Comparison of ENCODE assay signal across 18 mouse cellular contexts in genomic region chr9:102518443-102518842, GRCm38 (mm10). TPM values are rescaled to one million over a fixed set of nuclear protein-coding genes. Genes with fewer than 3 reads are reported as not detected.
DNase-seq lines count a peak whose midpoint lies in the region; ATAC-seq and TF ChIP-seq lines count a peak whose summit lies in the region.
"Had no signal": no experiment of that assay in that cellular context is flagged by ENCODE, and none has a peak within 500 bp of the region (broad histone marks: within the 10 kb centered on the region; RNA-seq: fewer than 3 reads in every experiment).

No protein-coding gene starts in this region.

- H3K4me1 ChIP-seq in heart, adult 2 months (ENCODE audit: control insufficient read depth, insufficient read depth, low read length) = no peaks in the 10 kb centered on the region
- H3K4me1 ChIP-seq in heart, embryonic 10.5 days = no peaks in the 10 kb centered on the region
- H3K4me1 ChIP-seq: limb, embryonic 15.5 days; neural tube, embryonic 12.5 days had no signal

- peak overlapping the region; percentile 2 for H3K27ac ChIP-seq in heart, adult 2 months
- H3K27ac ChIP-seq in heart, embryonic 10.5 days = no peak overlapping the region
- H3K27ac ChIP-seq: hindbrain, embryonic 10.5 days; limb, embryonic 15.5 days; neural tube, embryonic 12.5 days had no signal

- no peak for TF ChIP-seq POLR2A in heart, adult 2 months (IDR thresholded peaks at IDR 0.05; ENCODE audit: insufficient read depth, low read depth, low read length)

- TF ChIP-seq CTCF in heart, adult 2 months (IDR thresholded peaks at IDR 0.05) = peak; percentile 15; the same call in 1 of the 2 replicates

- H3K4me3 ChIP-seq in heart, adult 2 months = no peak overlapping the region
- no peak overlapping the region for H3K4me3 ChIP-seq in heart, embryonic 10.5 days
- H3K4me3 ChIP-seq: hindbrain, embryonic 10.5 days; limb, embryonic 15.5 days; neural tube, embryonic 12.5 days had no signal

- peak; percentile 80 for TF ChIP-seq EP300 in heart, adult 2 months (IDR thresholded peaks at IDR 0.05; ENCODE audit: insufficient read depth, low read depth, low read length)

- no peaks in the 10 kb centered on the region for H3K9me3 ChIP-seq in heart, embryonic 10.5 days
- H3K9me3 ChIP-seq: hindbrain, embryonic 10.5 days; limb, embryonic 15.5 days; neural tube, embryonic 12.5 days had no signal

- no peak overlapping the region for H3K9ac ChIP-seq in heart, adult 2 months (ENCODE audit: low read depth, low read length)
- H3K9ac ChIP-seq: limb, embryonic 15.5 days; liver, postnatal 0 days; neural tube, embryonic 12.5 days had no signal

- intact Hi-C loops in heart, adult 2 months (cut with DNase I) = loop anchor here (5.0 kb wide), 1 partner anchor 256 kb away; no protein-coding TSS in a partner anchor

- H3K27me3 ChIP-seq in heart, adult 2 months (ENCODE audit: control insufficient read depth, insufficient read depth, low read length) = no peaks in the 10 kb centered on the region
- peaks cover 23% of the 10 kb centered on the region for H3K27me3 ChIP-seq in heart, embryonic 10.5 days (ENCODE audit: insufficient read depth, poor library complexity, severe bottlenecking)
- H3K27me3 ChIP-seq: limb, embryonic 15.5 days; neural tube, embryonic 12.5 days had no signal

- peak; percentile 62 to 79 for DNase-seq in heart, adult 2 months
- no peak for DNase-seq in heart, embryonic 10.5 days (ENCODE audit: low spot score)
- peak; percentile 91 to 92 for DNase-seq in cerebellum, postnatal 10 days
- DNase-seq in gastrocnemius, postnatal 25 days = peak; percentile 86
- DNase-seq in heart, postnatal 4 days = peak; percentile 63
- no peak for DNase-seq in frontal cortex, postnatal 10 days (ENCODE audit: low spot score in 2 of 2)
- DNase-seq in adrenal gland, adult (ENCODE audit: inconsistent age in 2 of 2, low spot score in 1 of 2) = no peak
- DNase-seq: kidney, adult 2 months; kidney, postnatal 14 days; liver, postnatal 0 days; thymus, postnatal 36 days had no signal

- ATAC-seq in erythroblast, adult 5-6 weeks (replicated peaks; ENCODE audit: low FRiP score, poor library complexity, severe bottlenecking) = no peak
- ATAC-seq: forebrain, embryonic 16.5 days; liver, postnatal 0 days; Patski had no signal

- no peaks in the 10 kb centered on the region for H3K79me2 ChIP-seq in heart, adult 2 months (replicated peaks; ENCODE audit: control insufficient read depth, insufficient read depth, low read length)

- no peaks in the 10 kb centered on the region for H3K36me3 ChIP-seq in heart, adult 2 months (ENCODE audit: control insufficient read depth, insufficient read depth, low read length)
- H3K36me3 ChIP-seq in heart, embryonic 10.5 days = no peaks in the 10 kb centered on the region
- H3K36me3 ChIP-seq: hindbrain, embryonic 10.5 days; limb, embryonic 15.5 days; neural tube, embryonic 12.5 days had no signal

- 62% methylated on average over 9 of the region's 9 CpGs for WGBS in heart, adult 2 months
- 84% methylated on average over 9 of the region's 9 CpGs for WGBS in heart, embryonic 10.5 days

RNA-seq across cellular contexts. Expression of gene Ky, which starts 12.9 kb away (rescaled TPM):
- total RNA-seq in heart, adult 2 months (2021) = 10 to 100 TPM; 11.4 to 12.1 TPM
- 8.2 and 15.7 TPM in 2 replicates for polyA plus RNA-seq in heart, adult 2 months (2012; rRNA removed)
- 0.21 and 1.1 TPM in 2 replicates for polyA plus RNA-seq in heart, embryonic 10.5 days (2016; fragmentation: Nextera tagmentation; extraction: Ambion mirVana)
- 100 to 1,000 TPM in 1 of 2 experiments, 10 to 100 TPM in 1; 75.2 to 114 TPM for total RNA-seq in gastrocnemius, postnatal 25 days (2021)
- total RNA-seq in heart, postnatal 4 days (2021) = 10 to 100 TPM in 1 of 2 experiments, 1 to 10 TPM in 1; 9.3 to 10.4 TPM
- not detected in 2 replicates for total RNA-seq in erythroblast, adult 5-6 weeks (2015; ENCODE audit: low replicate concordance)
- total RNA-seq in erythroblast, adult 5-6 weeks (2017; ENCODE audit: low replicate concordance) = not detected in 2 replicates
- polyA plus RNA-seq: C2C12; liver, postnatal 0 days; Patski had no signal

Comparison
In these comparisons a context has a peak if more than half of its experiments do, and no peak if none do; other contexts are left out.
1. DNase-seq: peak in heart, adult 2 months (2 of 2), cerebellum, postnatal 10 days (2 of 2), gastrocnemius, postnatal 25 days (single experiment) and heart, postnatal 4 days (single experiment); none in heart, embryonic 10.5 days (single experiment), frontal cortex, postnatal 10 days (0 of 2) and adrenal gland, adult (0 of 2).
2. RNA of gene Ky, which starts 12.9 kb away (total RNA-seq): 75.2 to 114 TPM in gastrocnemius, postnatal 25 days, 11.4 to 12.1 TPM in heart, adult 2 months and 9.3 to 10.4 TPM in heart, postnatal 4 days; not detected in erythroblast, adult 5-6 weeks; every median in the first group is over 10 times any median in the second.